Mouse (Mus musculus): ENCODE results near the gene Vmn1r239-ps.
"Not testable (repeated sequence)": the region's sequence is repeated elsewhere in the genome, so short reads cannot be mapped to it uniquely, and the experiment has no call there.

The Vmn1r239-ps gene

GRCm38 (mm10) chrX:147453610-147454009, at the start of gene Vmn1r239-ps:
Gene Vmn1r239-ps (minus strand): TSS chrX:147453710.
- DNase-seq (ENCODE audit: low spot score): not testable (repeated sequence)

DNA sequence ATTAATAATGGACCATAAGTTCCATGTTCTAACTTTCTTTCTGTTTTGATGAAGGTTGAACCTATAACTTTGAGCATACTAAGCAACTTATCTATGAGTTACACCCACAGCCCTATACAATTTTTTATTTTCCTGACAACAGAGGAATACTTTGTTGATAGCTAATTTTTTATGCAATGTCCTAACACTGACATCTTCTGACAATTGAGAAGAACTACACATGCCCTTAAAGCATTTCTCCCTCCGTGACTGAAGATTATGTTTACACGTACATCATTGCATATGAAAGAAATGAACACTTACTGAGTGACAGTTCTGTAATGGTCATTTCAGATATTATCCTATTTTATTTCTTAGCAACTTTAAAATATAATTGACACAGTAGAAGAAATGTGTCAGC, 36.0 kb upstream of the Vmn1r239-ps start:
- DNase-seq (ENCODE audit: low spot score): peak; percentile 42

DNA sequence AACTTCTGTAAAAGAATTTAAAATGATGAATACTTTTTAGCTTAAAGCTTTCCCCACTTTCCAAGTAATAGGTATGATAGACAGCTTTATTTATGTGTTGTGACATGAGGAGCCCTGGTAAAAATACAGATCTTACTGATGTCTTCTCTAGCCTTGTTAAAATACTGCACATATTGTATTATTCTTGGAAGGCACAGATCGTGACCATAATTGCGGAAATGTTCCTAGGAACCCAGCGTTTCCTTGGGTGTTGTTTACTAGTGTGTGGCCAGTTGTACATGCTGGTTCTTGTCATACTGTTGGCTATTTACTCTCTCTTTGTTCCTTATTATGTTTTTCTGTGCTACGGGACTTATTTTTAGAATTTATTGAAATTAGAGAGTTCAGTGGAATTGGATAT, 10.1 kb downstream of the Vmn1r239-ps start:
- no peak for DNase-seq (ENCODE audit: low spot score)

GRCm38 (mm10) chrX:147435400-147435799, 18.1 kb downstream of the Vmn1r239-ps start:
- DNase-seq (ENCODE audit: low spot score): peak; percentile 58

DNA sequence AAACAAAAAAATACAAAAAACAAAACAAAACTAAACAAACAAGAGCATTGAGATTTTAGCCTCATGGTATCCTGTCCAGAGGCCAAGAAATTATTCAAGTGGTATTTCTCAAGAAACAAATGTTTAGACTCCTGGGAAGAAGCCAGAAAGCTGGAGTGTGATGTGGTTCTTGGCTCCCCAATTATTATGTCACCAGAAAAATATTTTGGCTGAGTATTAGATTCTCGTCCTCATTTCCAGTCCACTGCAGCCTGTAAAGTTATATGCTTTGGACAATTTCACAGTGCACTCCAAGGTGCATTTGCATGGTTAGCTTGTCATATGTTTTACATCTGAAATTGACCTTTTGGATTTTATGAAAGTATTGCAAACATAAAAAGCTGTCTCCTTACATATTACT, 23.8 kb downstream of the Vmn1r239-ps start:
- DNase-seq (ENCODE audit: low spot score): peak; percentile 90

DNA sequence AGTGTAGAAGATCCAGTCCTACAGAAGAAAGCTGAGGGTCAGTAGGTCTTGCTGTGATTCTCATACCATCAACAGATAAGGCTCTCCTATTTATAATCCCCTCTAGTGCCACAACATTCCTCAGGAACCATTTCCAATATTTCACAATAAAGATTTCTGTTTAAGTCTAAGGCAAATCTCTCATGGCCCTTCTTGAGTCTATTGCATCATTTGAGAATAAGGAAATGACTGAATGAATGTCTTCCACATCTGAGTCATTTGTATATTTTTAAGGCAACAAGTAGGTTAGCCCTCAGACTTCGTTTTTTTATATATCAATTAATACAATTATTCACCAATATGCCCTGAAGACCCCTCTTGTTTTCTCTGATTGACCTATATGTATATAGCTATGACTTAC, 24.4 kb downstream of the Vmn1r239-ps start, which contains the start of gene Il13ra2:
Il13ra2 (minus strand) TSS at position 64 of the 400 bp plus-strand sequence.
- DNase-seq (ENCODE audit: low spot score): peak; percentile 4
